Mouse (Mus musculus) left cerebral cortex, postnatal 36 days (tissue): ENCODE measurements around the gene Plk1. TPM values are rescaled to one million over a fixed set of nuclear protein-coding genes. Genes with fewer than 3 reads are reported as not detected.

ENCODE experiments used
- DNase-seq, 2 experiments: peaks; one replicate each; pipeline ENCODE4 v3.0.0; 2021 to 2022; ENCODE audit warnings: low spot score in 2 of 2, mixed read lengths in 1 of 2
- intact Hi-C: fragments of 180-260 bp; cut with DNase I; formaldehyde crosslinking; loops from one replicate; pipeline ENCODE4 v1.15.1; 2025
- total RNA-seq, 2 experiments: library from RNA; stranded (reverse); gene quantifications; 2 replicates each; pipeline ENCODE4 v1.2.3; 2021

Plk1 gene
- 1 to 10 TPM; 1.4 to 2.5 TPM for total RNA-seq

GRCm38 (mm10) chr7:122158915-122159902 lies at the start of gene Plk1:
Plk1 (plus strand) TSS chr7:122159439.
- DNase-seq: peak; percentile 74 to 80
- intact Hi-C loops: no loop called here

- intact Hi-C loops: no loop called here
- DNase-seq: no peak
These were observed 35.7 kb upstream of the Plk1 start for GRCm38 (mm10) chr7:122123518-122123917.

- intact Hi-C loops: no loop called here
- no peak for DNase-seq
These were observed 33.6 kb upstream of the Plk1 start for GRCm38 (mm10) chr7:122125636-122126035.

- intact Hi-C loops: no loop called here
- no peak for DNase-seq
These were observed 32.3 kb upstream of the Plk1 start for GRCm38 (mm10) chr7:122126946-122127345.

GRCm38 (mm10) chr7:122131834-122132233 lies 27.4 kb upstream of the Plk1 start:
- no peak for DNase-seq
- intact Hi-C loops: no loop called here

GRCm38 (mm10) chr7:122132497-122133337 lies 26.5 kb upstream of the Plk1 start, which contains the start of the genes Palb2 and Dctn5:
Palb2 (minus strand) TSS chr7:122132985.
Dctn5 (plus strand) TSS chr7:122133041.
- DNase-seq: peak; percentile 99
- intact Hi-C loops: no loop called here

GRCm38 (mm10) chr7:122133338-122133625 lies 26.0 kb upstream of the Plk1 start:
- intact Hi-C loops: no loop called here
- no peak for DNase-seq

GRCm38 (mm10) chr7:122135070-122135469 lies 24.2 kb upstream of the Plk1 start:
- DNase-seq: no peak
- intact Hi-C loops: no loop called here

- no peak for DNase-seq
- intact Hi-C loops: no loop called here
These were observed 22.2 kb upstream of the Plk1 start for GRCm38 (mm10) chr7:122137071-122137470.

GRCm38 (mm10) chr7:122138190-122138589 lies 21.0 kb upstream of the Plk1 start:
- no peak for DNase-seq
- intact Hi-C loops: no loop called here

GRCm38 (mm10) chr7:122140991-122141390 lies 18.2 kb upstream of the Plk1 start:
- DNase-seq: no peak
- intact Hi-C loops: no loop called here

GRCm38 (mm10) chr7:122152473-122152872 lies 6.8 kb upstream of the Plk1 start:
- intact Hi-C loops: no loop called here
- no peak for DNase-seq

GRCm38 (mm10) chr7:122158488-122158887 lies 751 bp upstream of the Plk1 start:
- DNase-seq: no peak
- intact Hi-C loops: no loop called here

- intact Hi-C loops: no loop called here
These were observed 798 bp downstream of the Plk1 start for GRCm38 (mm10) chr7:122160037-122160436.

GRCm38 (mm10) chr7:122163766-122164165 lies 4.5 kb downstream of the Plk1 start:
- intact Hi-C loops: no loop called here
- no peak for DNase-seq

More at GRCm38 (mm10) chr7:122160037-122160436, 798 bp downstream of the Plk1 start:
- DNase-seq: no peak

GRCm38 (mm10) chr7:122167203-122167602 lies 8.0 kb downstream of the Plk1 start:
- intact Hi-C loops: no loop called here
- DNase-seq: no peak

GRCm38 (mm10) chr7:122170705-122171104 lies 11.5 kb downstream of the Plk1 start:
- DNase-seq: no peak
- intact Hi-C loops: no loop called here

- no peak for DNase-seq
- intact Hi-C loops: no loop called here
These were observed 12.4 kb downstream of the Plk1 start for GRCm38 (mm10) chr7:122171613-122172012.

- intact Hi-C loops: no loop called here
- no peak for DNase-seq
These were observed 21.5 kb downstream of the Plk1 start for GRCm38 (mm10) chr7:122180720-122181119.

GRCm38 (mm10) chr7:122184569-122184968 lies 25.3 kb downstream of the Plk1 start:
- intact Hi-C loops: no loop called here

More at GRCm38 (mm10) chr7:122184569-122184968, 25.3 kb downstream of the Plk1 start:
- no peak for DNase-seq
